ENCODE assay signal across 20 mouse cellular contexts in genomic region chr6:52185834-52186233, GRCm38 (mm10). TPM values are rescaled to one million over a fixed set of nuclear protein-coding genes. Genes with fewer than 3 reads are reported as not detected.
A peak's percentile ranks its signal among the peaks of the same experiment; 100 is the strongest.
DNase-seq lines count a peak whose midpoint lies in the region; ATAC-seq lines count a peak whose summit lies in the region.
"Had no signal": no experiment of that assay in that cellular context is flagged by ENCODE, and none has a peak within 500 bp of the region (broad histone marks: within the 10 kb centered on the region; RNA-seq: fewer than 3 reads in every experiment).

No protein-coding gene starts in this region.

- ATAC-seq in hindbrain, embryonic 12.5 days (ENCODE audit: low FRiP score), result no peak
- ATAC-seq in hindbrain, embryonic 13.5 days (ENCODE audit: low FRiP score), result no peak
- ATAC-seq in neural tube, embryonic 13.5 days (ENCODE audit: low read depth), result no peak
- ATAC-seq: forebrain, postnatal 0 days; midbrain, embryonic 15.5 days had no signal

- peak overlapping the region; percentile 87 for H3K27ac ChIP-seq in hindbrain, embryonic 12.5 days
- H3K27ac ChIP-seq in hindbrain, embryonic 10.5 days, result no peak overlapping the region
- H3K27ac ChIP-seq in hindbrain, embryonic 13.5 days, result peak overlapping the region; percentile 99
- peak overlapping the region; percentile 82; the same call in 1 of the 2 replicates for H3K27ac ChIP-seq in neural tube, embryonic 13.5 days (replicated peaks)
- no peak overlapping the region for H3K27ac ChIP-seq in embryonic facial prominence, embryonic 10.5 days (replicated peaks)
- H3K27ac ChIP-seq: midbrain, embryonic 15.5 days had no signal

- no peak overlapping the region for H3K4me3 ChIP-seq in hindbrain, embryonic 12.5 days
- H3K4me3 ChIP-seq in hindbrain, embryonic 10.5 days, result no peak overlapping the region
- peak overlapping the region; percentile 70 for H3K4me3 ChIP-seq in hindbrain, embryonic 13.5 days
- H3K4me3 ChIP-seq in neural tube, embryonic 13.5 days, result no peak overlapping the region
- H3K4me3 ChIP-seq in embryonic facial prominence, embryonic 10.5 days, result no peak overlapping the region
- H3K4me3 ChIP-seq: erythroblast, embryonic 14.5 days; heart, embryonic 12.5 days; midbrain, embryonic 15.5 days had no signal

- peak overlapping the region; percentile 88 for H3K4me2 ChIP-seq in hindbrain, embryonic 12.5 days (replicated peaks)
- H3K4me2 ChIP-seq in hindbrain, embryonic 13.5 days, result peak overlapping the region; percentile 88
- H3K4me2 ChIP-seq in neural tube, embryonic 13.5 days, result peak overlapping the region; percentile 48
- H3K4me2 ChIP-seq: heart, embryonic 12.5 days; midbrain, embryonic 15.5 days had no signal

- no peaks in the 10 kb centered on the region for H3K9me3 ChIP-seq in hindbrain, embryonic 12.5 days (replicated peaks)
- no peaks in the 10 kb centered on the region for H3K9me3 ChIP-seq in hindbrain, embryonic 10.5 days
- no peaks in the 10 kb centered on the region for H3K9me3 ChIP-seq in hindbrain, embryonic 13.5 days
- no peaks in the 10 kb centered on the region for H3K9me3 ChIP-seq in neural tube, embryonic 13.5 days
- H3K9me3 ChIP-seq in embryonic facial prominence, embryonic 10.5 days, result no peaks in the 10 kb centered on the region
- H3K9me3 ChIP-seq: heart, embryonic 12.5 days; midbrain, embryonic 15.5 days had no signal

- H3K36me3 ChIP-seq in hindbrain, embryonic 12.5 days, result no peaks in the 10 kb centered on the region
- H3K36me3 ChIP-seq in hindbrain, embryonic 10.5 days, result no peaks in the 10 kb centered on the region
- H3K36me3 ChIP-seq in hindbrain, embryonic 13.5 days, result no peaks in the 10 kb centered on the region
- H3K36me3 ChIP-seq in neural tube, embryonic 13.5 days, result peaks cover 21% of the 10 kb centered on the region
- H3K36me3 ChIP-seq in embryonic facial prominence, embryonic 10.5 days (replicated peaks), result no peaks in the 10 kb centered on the region
- H3K36me3 ChIP-seq: heart, embryonic 12.5 days; midbrain, embryonic 15.5 days had no signal

- no peak for DNase-seq in hindbrain, embryonic 10.5 days (ENCODE audit: low spot score)
- DNase-seq in kidney, adult 9 months, result peak; percentile 50
- no peak for DNase-seq in embryonic facial prominence, embryonic 10.5 days (ENCODE audit: low spot score)
- DNase-seq in frontal cortex, adult 2 months (ENCODE audit: extremely low spot score in 1 of 2, low spot score in 1 of 2), result no peak
- DNase-seq in heart, adult 8-10 months (ENCODE audit: low spot score), result no peak
- DNase-seq: cerebellum, postnatal 14 days; forebrain, postnatal 0 days; gastrocnemius, postnatal 14 days; heart, postnatal 4 days; thymus, postnatal 4 days had no signal

- WGBS in hindbrain, embryonic 12.5 days, result 22% methylated on average over 3 of the region's 3 CpGs
- 6% methylated on average over 3 of the region's 3 CpGs for WGBS in hindbrain, embryonic 10.5 days
- 15% methylated on average over 3 of the region's 3 CpGs for WGBS in hindbrain, embryonic 13.5 days
- 10% methylated on average over 3 of the region's 3 CpGs for WGBS in neural tube, embryonic 13.5 days
- WGBS in embryonic facial prominence, embryonic 10.5 days, result 7% methylated on average over 3 of the region's 3 CpGs

- peaks cover 17% of the 10 kb centered on the region; the same call in 1 of the 2 replicates for H3K4me1 ChIP-seq in hindbrain, embryonic 12.5 days
- H3K4me1 ChIP-seq in hindbrain, embryonic 10.5 days (replicated peaks), result peaks cover 2% of the 10 kb centered on the region
- H3K4me1 ChIP-seq in hindbrain, embryonic 13.5 days (replicated peaks), result peaks cover 71% of the 10 kb centered on the region
- H3K4me1 ChIP-seq in neural tube, embryonic 13.5 days (replicated peaks), result peaks cover 100% of the 10 kb centered on the region
- no peaks in the 10 kb centered on the region for H3K4me1 ChIP-seq in embryonic facial prominence, embryonic 10.5 days
- H3K4me1 ChIP-seq: midbrain, embryonic 15.5 days had no signal

- peaks cover 99% of the 10 kb centered on the region for H3K27me3 ChIP-seq in hindbrain, embryonic 12.5 days
- H3K27me3 ChIP-seq in hindbrain, embryonic 10.5 days (ENCODE audit: insufficient read depth, poor library complexity, severe bottlenecking), result peaks cover 100% of the 10 kb centered on the region
- H3K27me3 ChIP-seq in hindbrain, embryonic 13.5 days, result peaks cover 97% of the 10 kb centered on the region
- H3K27me3 ChIP-seq in neural tube, embryonic 13.5 days, result no peaks in the 10 kb centered on the region
- peaks cover 100% of the 10 kb centered on the region for H3K27me3 ChIP-seq in embryonic facial prominence, embryonic 10.5 days (replicated peaks; ENCODE audit: low read depth, poor library complexity, severe bottlenecking)

- H3K9ac ChIP-seq in hindbrain, embryonic 12.5 days, result 0 out of 2 replicates have a peak overlapping the region, but pooled peaks have one; percentile 14
- H3K9ac ChIP-seq in hindbrain, embryonic 13.5 days, result peak overlapping the region; percentile 71
- no peak overlapping the region; the same call in 1 of the 2 replicates for H3K9ac ChIP-seq in neural tube, embryonic 13.5 days
- H3K9ac ChIP-seq: forebrain, postnatal 0 days; heart, embryonic 12.5 days; midbrain, embryonic 15.5 days had no signal

RNA-seq across cellular contexts. Expression of gene Hoxa4, which starts 5.7 kb away (rescaled TPM):
- 6.9 and 12.5 TPM in 2 replicates for polyA plus RNA-seq in hindbrain, embryonic 12.5 days (2016; fragmentation: Nextera tagmentation; extraction: Ambion mirVana)
- polyA plus RNA-seq in hindbrain, embryonic 10.5 days (2016; fragmentation: Nextera tagmentation; extraction: Ambion mirVana), result 0.14 and 4.3 TPM in 2 replicates
- polyA plus RNA-seq in hindbrain, embryonic 13.5 days (2015; fragmentation: Nextera tagmentation; extraction: Ambion mirVana), result 14.5 and 14.8 TPM in 2 replicates
- 5.7 and 5.8 TPM in 2 replicates for polyA plus RNA-seq in neural tube, embryonic 13.5 days (2015; fragmentation: Nextera tagmentation; extraction: Ambion mirVana)
- 0.09 TPM in 1 of 2 replicates, not detected in the other for polyA plus RNA-seq in embryonic facial prominence, embryonic 10.5 days (2016; fragmentation: Nextera tagmentation; extraction: Ambion mirVana)
- polyA plus RNA-seq in frontal cortex, adult 2 months (2012; rRNA removed), result 0.06 TPM in 1 of 2 replicates, not detected in the other
- total RNA-seq in heart, adult 8-10 months (2022), result under 1 TPM; 0.31 to 0.49 (median 0.38) TPM
- total RNA-seq: forebrain, postnatal 0 days; neutrophil, adult 5-6 weeks had no signal
- polyA plus RNA-seq: erythroblast, embryonic 14.5 days; forebrain, postnatal 0 days; midbrain, embryonic 15.5 days had no signal

RNA-seq across cellular contexts. Expression of gene 5730596B20Rik, which starts 8.5 kb away (rescaled TPM):
- polyA plus RNA-seq in hindbrain, embryonic 12.5 days (2016; fragmentation: Nextera tagmentation; extraction: Ambion mirVana), result 5.6 and 6.9 TPM in 2 replicates
- polyA plus RNA-seq in hindbrain, embryonic 10.5 days (2016; fragmentation: Nextera tagmentation; extraction: Ambion mirVana), result 0.90 and 3.6 TPM in 2 replicates
- 7.6 and 8.3 TPM in 2 replicates for polyA plus RNA-seq in hindbrain, embryonic 13.5 days (2015; fragmentation: Nextera tagmentation; extraction: Ambion mirVana)
- polyA plus RNA-seq in neural tube, embryonic 13.5 days (2015; fragmentation: Nextera tagmentation; extraction: Ambion mirVana), result 3.5 and 4.1 TPM in 2 replicates
- 0.12 and 0.64 TPM in 2 replicates for polyA plus RNA-seq in embryonic facial prominence, embryonic 10.5 days (2016; fragmentation: Nextera tagmentation; extraction: Ambion mirVana)
- polyA plus RNA-seq in frontal cortex, adult 2 months (2012; rRNA removed), result not detected in 2 replicates
- under 1 TPM in 1 of 4 experiments, not detected in 3; 0.06 TPM for total RNA-seq in heart, adult 8-10 months (2022)
- total RNA-seq: forebrain, postnatal 0 days; megakaryocyte progenitor cell, adult 5-6 weeks; neutrophil, adult 5-6 weeks had no signal
- polyA plus RNA-seq: erythroblast, embryonic 14.5 days; forebrain, postnatal 0 days; midbrain, embryonic 15.5 days; small intestine, adult 2 months had no signal

RNA-seq across cellular contexts. Expression of gene Hoxa5, which starts 18.6 kb away (rescaled TPM):
- polyA plus RNA-seq in hindbrain, embryonic 12.5 days (2016; fragmentation: Nextera tagmentation; extraction: Ambion mirVana), result 53.4 and 82.9 TPM in 2 replicates
- 1.8 TPM in 1 of 2 replicates, not detected in the other for polyA plus RNA-seq in hindbrain, embryonic 10.5 days (2016; fragmentation: Nextera tagmentation; extraction: Ambion mirVana)
- polyA plus RNA-seq in hindbrain, embryonic 13.5 days (2015; fragmentation: Nextera tagmentation; extraction: Ambion mirVana), result 116 and 150 TPM in 2 replicates
- 44.7 and 66.8 TPM in 2 replicates for polyA plus RNA-seq in neural tube, embryonic 13.5 days (2015; fragmentation: Nextera tagmentation; extraction: Ambion mirVana)
- polyA plus RNA-seq in embryonic facial prominence, embryonic 10.5 days (2016; fragmentation: Nextera tagmentation; extraction: Ambion mirVana), result 0.23 TPM in 1 of 2 replicates, not detected in the other
- 0.11 TPM in 1 of 2 replicates, not detected in the other for polyA plus RNA-seq in frontal cortex, adult 2 months (2012; rRNA removed)
- under 1 TPM; 0.41 to 0.69 (median 0.57) TPM for total RNA-seq in heart, adult 8-10 months (2022)
- total RNA-seq: forebrain, postnatal 0 days; neutrophil, adult 5-6 weeks had no signal
- polyA plus RNA-seq: erythroblast, embryonic 14.5 days; forebrain, postnatal 0 days; midbrain, embryonic 15.5 days had no signal

RNA-seq across cellular contexts. Expression of gene Hoxa2, which starts 21.2 kb away (rescaled TPM):
- polyA plus RNA-seq in hindbrain, embryonic 12.5 days (2016; fragmentation: Nextera tagmentation; extraction: Ambion mirVana), result 52.2 and 70.1 TPM in 2 replicates
- 31.4 and 56.9 TPM in 2 replicates for polyA plus RNA-seq in hindbrain, embryonic 10.5 days (2016; fragmentation: Nextera tagmentation; extraction: Ambion mirVana)
- 39.1 and 40.2 TPM in 2 replicates for polyA plus RNA-seq in hindbrain, embryonic 13.5 days (2015; fragmentation: Nextera tagmentation; extraction: Ambion mirVana)
- 11.9 and 13.7 TPM in 2 replicates for polyA plus RNA-seq in neural tube, embryonic 13.5 days (2015; fragmentation: Nextera tagmentation; extraction: Ambion mirVana)
- polyA plus RNA-seq in embryonic facial prominence, embryonic 10.5 days (2016; fragmentation: Nextera tagmentation; extraction: Ambion mirVana), result 8.7 and 16.7 TPM in 2 replicates
- not detected in 2 replicates for polyA plus RNA-seq in frontal cortex, adult 2 months (2012; rRNA removed)
- total RNA-seq in heart, adult 8-10 months (2022), result under 1 TPM in 3 of 4 experiments, not detected in 1; 0.20 to 0.34 (median 0.22) TPM
- total RNA-seq: forebrain, postnatal 0 days; neutrophil, adult 5-6 weeks had no signal
- polyA plus RNA-seq: erythroblast, embryonic 14.5 days; forebrain, postnatal 0 days had no signal

RNA-seq across cellular contexts. Expression of gene Hoxa6, which starts 22.7 kb away (rescaled TPM):
- polyA plus RNA-seq in hindbrain, embryonic 12.5 days (2016; fragmentation: Nextera tagmentation; extraction: Ambion mirVana), result 18.7 and 20.5 TPM in 2 replicates
- not detected in 2 replicates for polyA plus RNA-seq in hindbrain, embryonic 10.5 days (2016; fragmentation: Nextera tagmentation; extraction: Ambion mirVana)
- 16.3 and 28.0 TPM in 2 replicates for polyA plus RNA-seq in hindbrain, embryonic 13.5 days (2015; fragmentation: Nextera tagmentation; extraction: Ambion mirVana)
- polyA plus RNA-seq in neural tube, embryonic 13.5 days (2015; fragmentation: Nextera tagmentation; extraction: Ambion mirVana), result 20.3 and 25.8 TPM in 2 replicates
- polyA plus RNA-seq in embryonic facial prominence, embryonic 10.5 days (2016; fragmentation: Nextera tagmentation; extraction: Ambion mirVana), result not detected in 2 replicates
- polyA plus RNA-seq in frontal cortex, adult 2 months (2012; rRNA removed), result not detected in 2 replicates
- total RNA-seq in heart, adult 8-10 months (2022), result not detected
- total RNA-seq: forebrain, postnatal 0 days; heart, postnatal 4 days; neutrophil, adult 5-6 weeks had no signal
- polyA plus RNA-seq: erythroblast, embryonic 14.5 days; forebrain, postnatal 0 days; heart, embryonic 12.5 days; liver, embryonic 16.5 days; midbrain, embryonic 15.5 days had no signal

Comparison
In these comparisons a context has a peak if more than half of its experiments do, and no peak if none do; other contexts are left out.
1. H3K27ac ChIP-seq: peak in hindbrain, embryonic 12.5 days (single experiment), hindbrain, embryonic 13.5 days (single experiment) and neural tube, embryonic 13.5 days (single experiment); none in hindbrain, embryonic 10.5 days (single experiment) and embryonic facial prominence, embryonic 10.5 days (single experiment).
2. RNA of gene Hoxa5, which starts 18.6 kb away (polyA plus RNA-seq): 116 to 150 TPM in hindbrain, embryonic 13.5 days, 53.4 to 82.9 TPM in hindbrain, embryonic 12.5 days and 44.7 to 66.8 TPM in neural tube, embryonic 13.5 days; 1.8 TPM in hindbrain, embryonic 10.5 days, 0.23 TPM in embryonic facial prominence, embryonic 10.5 days and 0.11 TPM in frontal cortex, adult 2 months; every median in the first group is over 10 times any median in the second.
3. Peak in every context shown above with its lines, with median percentiles within 50 percentile points of each other: H3K4me2 ChIP-seq.